Mouse (Mus musculus): Measurements from ENCODE around the gene Unc93a2.
"Not testable (repeated sequence)": the region's sequence is repeated elsewhere in the genome, so short reads cannot be mapped to it uniquely, and the experiment has no call there.

DNA sequence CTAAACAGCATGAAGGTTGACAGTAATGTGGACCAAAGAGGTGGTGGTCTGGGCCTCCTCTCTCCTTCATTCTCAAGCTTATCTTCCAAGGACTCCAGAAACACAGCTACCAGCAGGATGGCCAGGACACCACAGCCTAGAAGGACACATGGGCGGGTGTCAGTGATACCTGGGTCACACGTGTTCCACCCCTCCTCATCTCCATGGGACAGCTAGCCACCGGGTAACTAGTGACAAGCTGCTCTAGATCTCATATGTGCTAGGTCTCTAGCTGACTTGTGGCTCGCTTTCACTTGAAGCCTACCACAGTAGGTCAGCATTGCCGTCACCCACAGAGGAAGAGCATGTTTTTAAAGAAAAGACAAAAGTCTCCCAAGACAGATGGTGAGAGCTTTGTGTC is 13.4 kb downstream of the Unc93a2 start, which contains the start of gene Gm49630:
- not testable (repeated sequence) for TF ChIP-seq CTCF, POLR2A (IDR thresholded peaks at IDR 0.05; ENCODE audit: insufficient read depth, low read depth, low read length)
